ENCODE assay signal across 13 mouse cellular contexts in the genomic region with DNA sequence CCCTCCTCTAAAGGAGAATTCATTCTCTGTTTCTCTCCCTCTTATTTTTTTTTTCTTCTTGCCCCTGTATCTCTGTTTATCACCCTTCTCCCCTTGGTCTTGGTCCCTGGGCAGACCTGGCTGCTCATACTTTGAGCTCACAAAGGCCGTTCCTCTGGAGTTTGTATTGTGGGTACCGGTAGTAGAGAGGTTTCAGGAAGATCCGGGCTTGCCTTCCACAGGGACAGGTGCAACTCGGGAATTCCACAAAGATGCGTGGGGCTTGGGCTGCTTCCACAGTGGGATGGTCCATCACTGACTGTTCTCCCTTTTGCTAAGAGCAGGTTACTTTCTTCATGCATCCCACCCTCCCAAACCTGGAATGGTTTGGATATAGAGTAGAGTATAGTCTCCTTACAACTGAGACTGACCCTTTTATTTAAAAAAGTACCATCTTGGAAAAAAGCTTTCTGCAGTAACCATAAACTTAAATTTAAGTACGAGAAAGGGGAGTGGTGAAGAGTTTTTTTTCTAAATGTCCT. TPM values are rescaled to one million over a fixed set of nuclear protein-coding genes. Genes with fewer than 3 reads are reported as not detected.
DNase-seq lines count a peak whose midpoint lies in the region.
"Had no signal": no experiment of that assay in that cellular context is flagged by ENCODE, and none has a peak within 500 bp of the region (broad histone marks: within the 10 kb centered on the region; RNA-seq: fewer than 3 reads in every experiment).

No protein-coding gene starts in this region.

- peak; percentile 32 for DNase-seq in kidney, adult 18-20 months
- DNase-seq in kidney, postnatal 36 days = no peak
- DNase-seq in retina, embryonic 14.5 days (ENCODE audit: low spot score) = peak; percentile 28
- no peak for DNase-seq in retina, postnatal 1 day
- peak; percentile 19 for DNase-seq in kidney, postnatal 10 days
- no peak for DNase-seq in left cerebral cortex, postnatal 36 days (ENCODE audit: low spot score in 2 of 2)
- DNase-seq in c-Kit-positive CD71-positive TER-119-positive erythroid progenitor cells, embryonic 14.5 days (ENCODE audit: low spot score) = no peak
- no peak for DNase-seq in gastrocnemius, postnatal 14 days
- DNase-seq: adrenal gland, postnatal 10 days; B cell, adult 2 months; heart, adult 18-20 months; lung, postnatal 10 days; right cerebral cortex, adult 18-20 months had no signal

- intact Hi-C loops in left cerebral cortex, postnatal 36 days (cut with DNase I) = loop anchor here (10.0 kb wide), 1 partner anchor 358 kb away; no protein-coding TSS in a partner anchor
- intact Hi-C loops in gastrocnemius, postnatal 14 days (cut with DNase I; ENCODE audit: low total_unique reads) = no loop called here

RNA-seq across cellular contexts. Expression of a gene that starts 8.3 kb away (rescaled TPM):
- total RNA-seq in left cerebral cortex, postnatal 36 days (2021) = 10 to 100 TPM; 12.5 to 21.3 TPM
- total RNA-seq in gastrocnemius, postnatal 14 days (2021) = 1 to 10 TPM in 1 of 2 experiments, under 1 TPM in 1; 0.66 to 1.2 TPM

Comparison
In these comparisons a context has a peak if more than half of its experiments do, and no peak if none do; other contexts are left out.
1. DNase-seq: peak in kidney, adult 18-20 months (single experiment), retina, embryonic 14.5 days (single experiment) and kidney, postnatal 10 days (single experiment); none in kidney, postnatal 36 days (0 of 2), retina, postnatal 1 day (single experiment), left cerebral cortex, postnatal 36 days (0 of 2), c-Kit-positive CD71-positive TER-119-positive erythroid progenitor cells, embryonic 14.5 days (single experiment) and gastrocnemius, postnatal 14 days (single experiment).
2. RNA of a gene that starts 8.3 kb away (total RNA-seq): 12.5 to 21.3 TPM in left cerebral cortex, postnatal 36 days; 0.66 to 1.2 TPM in gastrocnemius, postnatal 14 days; every median in the first group is over 4 times any median in the second.